Mouse (Mus musculus): Measurements from ENCODE around the gene Tekt5. TPM values are rescaled to one million over a fixed set of nuclear protein-coding genes. Genes with fewer than 3 reads are reported as not detected.

Gene Tekt5
- total and polyA plus RNA-seq, 2 experiments from 2014 or later = 0.45 TPM; not detected in 1

DNA sequence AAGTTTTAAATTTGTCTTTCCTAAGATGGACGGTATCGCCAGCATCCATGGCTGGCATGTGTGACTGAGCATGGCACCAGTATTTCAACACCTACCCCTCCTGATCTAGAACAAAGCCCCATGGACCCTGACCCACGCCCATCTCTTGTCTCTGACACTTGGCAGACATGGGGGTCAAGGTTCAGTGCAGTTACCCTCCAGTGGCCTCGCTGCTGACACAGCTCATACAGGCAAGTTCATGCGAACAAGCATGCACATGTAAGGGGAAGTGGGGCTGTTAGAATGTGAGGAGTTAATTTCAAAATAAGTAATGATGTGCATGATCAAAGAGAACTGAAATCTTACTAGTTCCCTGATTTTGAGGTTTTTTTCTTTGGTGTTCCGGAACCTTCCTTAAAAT, 40.9 kb upstream of the Tekt5 start:
- DNase-seq (ENCODE audit: low spot score) (no peak), ATAC-seq (ENCODE audit: insufficient read depth, low read depth) (no peak)
- WGBS = 83% methylated on average over 6 of the region's 6 CpGs
- no peaks in the 10 kb centered on the region for H3K27me3 ChIP-seq (ENCODE audit: control insufficient read depth, insufficient read depth, low read length)
- H3K27ac ChIP-seq (ENCODE audit: low read depth) = no peak overlapping the region
- H3K4me3 ChIP-seq (ENCODE audit: low read depth, low read length) = no peak overlapping the region
- H3K9me3 ChIP-seq (replicated peaks; ENCODE audit: control insufficient read depth, low read length) = no peaks in the 10 kb centered on the region
- no peaks in the 10 kb centered on the region for H3K36me3 ChIP-seq (replicated peaks; ENCODE audit: control insufficient read depth, insufficient read depth, low read length)
- no peak overlapping the region for H3K4me2 ChIP-seq (ENCODE audit: low read depth, low read length)
- H3K9ac ChIP-seq (replicated peaks; ENCODE audit: low read depth, low read length) = no peak overlapping the region
- no peaks in the 10 kb centered on the region for H3K4me1 ChIP-seq (ENCODE audit: control insufficient read depth, insufficient read depth)
- no peak for TF ChIP-seq CTCF (IDR thresholded peaks at IDR 0.05; ENCODE audit: low read depth)
- TF ChIP-seq EP300 (IDR thresholded peaks at IDR 0.05; ENCODE audit: low read depth) = no peak

DNA sequence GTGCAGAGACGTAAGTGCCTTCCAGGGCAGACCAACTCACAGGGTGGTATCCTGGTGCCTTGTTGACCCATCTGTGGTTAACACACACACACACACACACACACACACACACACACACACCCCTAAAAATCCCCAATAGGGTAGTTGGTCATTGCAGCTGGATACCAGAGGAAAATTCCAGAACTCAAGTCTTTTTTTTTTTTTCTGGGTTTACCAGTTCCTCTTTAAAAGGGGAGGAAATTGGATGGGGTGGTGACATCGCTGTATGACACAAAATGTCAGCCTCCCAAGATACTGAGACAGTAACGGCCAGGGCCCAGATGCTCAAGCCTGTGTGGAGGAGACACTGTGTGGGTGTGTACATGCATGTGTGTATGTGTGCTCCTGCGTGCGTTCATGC, 38.1 kb upstream of the Tekt5 start:
- H3K27ac ChIP-seq (ENCODE audit: low read depth) = no peak overlapping the region
- H3K4me2 ChIP-seq (ENCODE audit: low read depth, low read length) = no peak overlapping the region
- no peak overlapping the region for H3K9ac ChIP-seq (replicated peaks; ENCODE audit: low read depth, low read length)
- DNase-seq (ENCODE audit: low spot score) (no peak), ATAC-seq (ENCODE audit: insufficient read depth, low read depth) (no peak)
- no peaks in the 10 kb centered on the region for H3K27me3 ChIP-seq (ENCODE audit: control insufficient read depth, insufficient read depth, low read length)
- no peak overlapping the region for H3K4me3 ChIP-seq (ENCODE audit: low read depth, low read length)
- TF ChIP-seq EP300 (IDR thresholded peaks at IDR 0.05; ENCODE audit: low read depth) = no peak
- TF ChIP-seq CTCF (IDR thresholded peaks at IDR 0.05; ENCODE audit: low read depth) = no peak
- H3K9me3 ChIP-seq (replicated peaks; ENCODE audit: control insufficient read depth, low read length) = no peaks in the 10 kb centered on the region
- H3K4me1 ChIP-seq (ENCODE audit: control insufficient read depth, insufficient read depth) = no peaks in the 10 kb centered on the region
- no peaks in the 10 kb centered on the region for H3K36me3 ChIP-seq (replicated peaks; ENCODE audit: control insufficient read depth, insufficient read depth, low read length)
- WGBS = 77% methylated on average over 5 of the region's 5 CpGs

DNA sequence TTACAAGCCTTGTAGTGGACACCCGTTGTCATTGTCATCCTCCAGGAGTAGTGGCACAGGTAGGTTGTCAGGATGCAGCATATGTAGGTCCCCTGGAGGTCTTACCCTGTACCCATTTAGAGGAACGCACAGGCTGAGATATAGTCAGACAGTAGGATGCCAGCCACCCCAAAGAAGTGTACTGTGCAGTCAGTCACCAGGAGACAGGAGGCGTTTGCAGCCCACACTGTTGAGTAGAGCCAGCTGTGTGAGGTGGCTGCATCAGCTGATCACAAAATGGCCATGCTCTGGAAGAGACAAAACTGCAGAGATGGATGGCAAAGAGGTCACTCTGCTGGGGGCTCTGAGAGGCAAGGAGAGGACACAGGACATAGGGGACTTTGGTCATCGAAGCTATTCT, 37.1 kb upstream of the Tekt5 start:
- no peak for TF ChIP-seq CTCF (IDR thresholded peaks at IDR 0.05; ENCODE audit: low read depth)
- no peak for TF ChIP-seq EP300 (IDR thresholded peaks at IDR 0.05; ENCODE audit: low read depth)
- ATAC-seq (ENCODE audit: insufficient read depth, low read depth) (no peak), DNase-seq (ENCODE audit: low spot score) (no peak)
- WGBS = 73% methylated on average over 4 of the region's 4 CpGs
- Histone ChIP-seq H3K27me3 (ENCODE audit: control insufficient read depth, insufficient read depth, low read length) (no peaks in the 10 kb centered on the region), H3K4me2 (ENCODE audit: low read depth, low read length) (no peak overlapping the region), H3K9me3 (replicated peaks; ENCODE audit: control insufficient read depth, low read length) (no peaks in the 10 kb centered on the region), H3K36me3 (replicated peaks; ENCODE audit: control insufficient read depth, insufficient read depth, low read length) (no peaks in the 10 kb centered on the region), H3K4me3 (ENCODE audit: low read depth, low read length) (no peak overlapping the region), H3K9ac (replicated peaks; ENCODE audit: low read depth, low read length) (no peak overlapping the region), H3K27ac (ENCODE audit: low read depth) (no peak overlapping the region), H3K4me1 (ENCODE audit: control insufficient read depth, insufficient read depth) (no peaks in the 10 kb centered on the region)

DNA sequence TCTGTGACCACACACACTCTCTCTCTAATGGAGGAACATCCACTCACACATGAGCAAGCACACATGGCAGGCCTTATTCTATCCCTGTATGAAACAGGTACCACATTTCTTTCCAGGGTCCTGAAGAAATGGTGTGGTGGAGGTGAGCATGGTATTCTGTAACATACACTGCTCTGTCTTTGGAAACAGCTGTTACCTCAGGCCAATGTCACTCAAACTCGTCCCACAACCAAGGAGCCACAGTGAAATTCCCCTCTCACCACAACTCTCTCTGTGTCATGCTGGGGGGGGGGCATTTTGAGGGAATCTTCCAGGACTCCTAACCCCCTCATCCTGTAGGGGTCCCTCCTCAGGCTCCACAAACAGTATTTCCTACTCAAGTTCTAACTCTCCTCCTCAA, 36.6 kb upstream of the Tekt5 start:
- H3K4me2 ChIP-seq (ENCODE audit: low read depth, low read length) = no peak overlapping the region
- H3K9me3 ChIP-seq (replicated peaks; ENCODE audit: control insufficient read depth, low read length) = no peaks in the 10 kb centered on the region
- 73% methylated on average over 1 of the region's 1 CpGs for WGBS
- no peaks in the 10 kb centered on the region for H3K27me3 ChIP-seq (ENCODE audit: control insufficient read depth, insufficient read depth, low read length)
- H3K4me3 ChIP-seq (ENCODE audit: low read depth, low read length) = no peak overlapping the region
- H3K4me1 ChIP-seq (ENCODE audit: control insufficient read depth, insufficient read depth) = no peaks in the 10 kb centered on the region
- TF ChIP-seq CTCF (IDR thresholded peaks at IDR 0.05; ENCODE audit: low read depth) (no peak), EP300 (IDR thresholded peaks at IDR 0.05; ENCODE audit: low read depth) (no peak)
- no peak for ATAC-seq (ENCODE audit: insufficient read depth, low read depth)
- no peak overlapping the region for H3K27ac ChIP-seq (ENCODE audit: low read depth)
- H3K36me3 ChIP-seq (replicated peaks; ENCODE audit: control insufficient read depth, insufficient read depth, low read length) = 0 out of 2 replicates have a peak, but pooled peaks cover under 1% of the 10 kb centered on the region
- DNase-seq (ENCODE audit: low spot score) = no peak
- no peak overlapping the region for H3K9ac ChIP-seq (replicated peaks; ENCODE audit: low read depth, low read length)

DNA sequence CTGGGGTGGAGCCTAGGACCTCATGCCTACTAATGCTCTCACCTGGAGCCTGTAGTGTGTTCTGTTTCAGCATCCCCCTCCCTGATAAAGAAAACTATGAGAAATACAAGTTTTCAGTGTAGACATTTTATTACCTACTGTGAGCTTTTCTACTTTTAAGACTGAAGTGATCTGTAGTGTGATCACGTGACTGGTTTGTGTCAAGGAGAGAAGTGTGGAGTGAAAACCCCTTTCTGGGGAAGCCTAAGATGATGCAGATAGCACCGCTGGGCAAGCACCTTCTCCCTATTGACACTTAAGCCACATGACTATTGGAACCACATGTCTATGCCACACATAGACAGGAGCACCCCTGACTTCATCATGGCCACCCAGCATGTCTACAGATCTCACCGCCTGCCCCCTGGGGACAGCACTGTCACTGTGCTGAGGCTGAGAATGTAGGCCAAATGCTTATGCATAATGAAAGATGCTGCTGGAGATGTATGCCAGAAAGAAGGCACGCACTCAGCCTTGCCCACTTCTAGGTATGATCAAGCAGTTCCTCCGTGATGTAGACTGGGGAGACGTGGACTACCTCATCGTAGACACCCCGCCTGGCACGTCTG, 25.3 kb upstream of the Tekt5 start:
- Histone ChIP-seq H3K9me3 (replicated peaks; ENCODE audit: control insufficient read depth, low read length) (no peaks in the 10 kb centered on the region), H3K27me3 (ENCODE audit: control insufficient read depth, insufficient read depth, low read length) (no peaks in the 10 kb centered on the region), H3K4me2 (ENCODE audit: low read depth, low read length) (no peak overlapping the region), H3K4me1 (ENCODE audit: control insufficient read depth, insufficient read depth) (no peaks in the 10 kb centered on the region), H3K9ac (replicated peaks; ENCODE audit: low read depth, low read length) (no peak overlapping the region), H3K27ac (ENCODE audit: low read depth) (no peak overlapping the region), H3K36me3 (replicated peaks; ENCODE audit: control insufficient read depth, insufficient read depth, low read length) (peaks cover 73% of the 10 kb centered on the region), H3K4me3 (ENCODE audit: low read depth, low read length) (no peak overlapping the region)
- DNase-seq (ENCODE audit: low spot score) (no peak), ATAC-seq (ENCODE audit: insufficient read depth, low read depth) (no peak)
- TF ChIP-seq EP300 (IDR thresholded peaks at IDR 0.05; ENCODE audit: low read depth) (no peak), CTCF (IDR thresholded peaks at IDR 0.05; ENCODE audit: low read depth) (no peak)
- whole genome bisulfite sequencing = 89% methylated on average over 9 of the region's 9 CpGs

DNA sequence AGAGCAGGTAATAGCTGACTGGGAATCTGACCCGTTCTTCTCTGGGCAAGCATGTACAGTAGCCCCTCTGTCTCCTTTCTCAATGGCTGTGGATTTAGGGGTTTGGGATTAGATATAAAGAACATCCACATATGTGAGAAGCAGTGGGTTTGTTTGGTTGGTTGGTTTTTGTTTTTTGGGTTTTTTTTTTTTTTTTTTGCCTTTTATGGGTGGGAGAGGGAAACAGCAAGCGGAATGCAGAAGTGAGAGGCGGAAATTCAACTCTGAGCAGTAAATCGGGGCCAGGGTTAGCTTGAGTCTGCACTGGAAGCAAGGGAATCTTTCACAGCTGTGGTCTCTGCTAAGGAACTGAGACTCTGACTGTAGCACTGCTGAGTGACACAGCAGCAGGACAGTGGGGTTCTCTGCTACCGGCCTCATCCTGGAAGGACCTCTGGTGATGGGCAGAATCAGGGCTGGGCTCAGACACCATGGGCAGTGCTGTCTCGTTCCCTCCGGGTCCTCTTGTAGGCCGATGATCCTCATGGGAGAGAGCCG, 22.5 kb upstream of the Tekt5 start:
- no peak overlapping the region for H3K4me3 ChIP-seq (ENCODE audit: low read depth, low read length)
- ATAC-seq (ENCODE audit: insufficient read depth, low read depth) (no peak), DNase-seq (ENCODE audit: low spot score) (no peak)
- WGBS = 88% methylated on average over 9 of the region's 9 CpGs
- no peaks in the 10 kb centered on the region for H3K27me3 ChIP-seq (ENCODE audit: control insufficient read depth, insufficient read depth, low read length)
- TF ChIP-seq EP300 (IDR thresholded peaks at IDR 0.05; ENCODE audit: low read depth) = no peak
- no peak for TF ChIP-seq CTCF (IDR thresholded peaks at IDR 0.05; ENCODE audit: low read depth)
- no peaks in the 10 kb centered on the region for H3K9me3 ChIP-seq (replicated peaks; ENCODE audit: control insufficient read depth, low read length)
- H3K4me1 ChIP-seq (ENCODE audit: control insufficient read depth, insufficient read depth) = no peaks in the 10 kb centered on the region
- no peak overlapping the region for H3K4me2 ChIP-seq (ENCODE audit: low read depth, low read length)
- no peak overlapping the region for H3K27ac ChIP-seq (ENCODE audit: low read depth)
- H3K36me3 ChIP-seq (replicated peaks; ENCODE audit: control insufficient read depth, insufficient read depth, low read length) = peaks cover 67% of the 10 kb centered on the region
- H3K9ac ChIP-seq (replicated peaks; ENCODE audit: low read depth, low read length) = no peak overlapping the region

All from heart, postnatal 0 days (tissue).